Mouse (Mus musculus) lung, adult 2 months (tissue): ENCODE data around the gene Eri2.

Experiments
- CTCF ChIP-seq: fragments of 200-500 bp; IDR thresholded peaks from 2 replicates; pipeline ENCODE4 v1.5.1; 2011; ENCODE audit warnings: mild to moderate bottlenecking, low read length, control low read depth; ENCODE audit not compliant: insufficient read depth
- POLR2A ChIP-seq: fragments of 200-500 bp; IDR thresholded peaks from 2 replicates; pipeline ENCODE4 v1.6.1; 2011; ENCODE audit warnings: low read depth, mild to moderate bottlenecking, control low read depth, low read length, borderline replicate concordance; ENCODE audit errors: extremely low read depth

GRCm38 (mm10) chr7:119808723-119809122 lies 14.9 kb upstream of the Eri2 start:
- TF ChIP-seq POLR2A (no peak), CTCF (no peak)
